Mouse (Mus musculus): ENCODE data around the gene Adh1. TPM values are rescaled to one million over a fixed set of nuclear protein-coding genes. Genes with fewer than 3 reads are reported as not detected.

Adh1 gene
- polyA plus RNA-seq, 1 experiment from 2014 or later = 1.4 TPM

GRCm38 (mm10) chr3:138241371-138241770 lies 19.4 kb upstream of the Adh1 start:
- Histone ChIP-seq H3K9ac (no peak overlapping the region), H3K36me3 (no peaks in the 10 kb centered on the region), H3K9me3 (replicated peaks) (no peaks in the 10 kb centered on the region), H3K4me3 (no peak overlapping the region), H3K4me2 (no peak overlapping the region), H3K27me3 (replicated peaks) (no peaks in the 10 kb centered on the region), H3K4me1 (replicated peaks) (no peaks in the 10 kb centered on the region), H3K27ac (ENCODE audit: poor library complexity, severe bottlenecking) (no peak overlapping the region)
- WGBS = 44% methylated on average over 6 of the region's 6 CpGs
- ATAC-seq (ENCODE audit: insufficient number of reproducible peaks, low FRiP score) = no peak

DNA sequence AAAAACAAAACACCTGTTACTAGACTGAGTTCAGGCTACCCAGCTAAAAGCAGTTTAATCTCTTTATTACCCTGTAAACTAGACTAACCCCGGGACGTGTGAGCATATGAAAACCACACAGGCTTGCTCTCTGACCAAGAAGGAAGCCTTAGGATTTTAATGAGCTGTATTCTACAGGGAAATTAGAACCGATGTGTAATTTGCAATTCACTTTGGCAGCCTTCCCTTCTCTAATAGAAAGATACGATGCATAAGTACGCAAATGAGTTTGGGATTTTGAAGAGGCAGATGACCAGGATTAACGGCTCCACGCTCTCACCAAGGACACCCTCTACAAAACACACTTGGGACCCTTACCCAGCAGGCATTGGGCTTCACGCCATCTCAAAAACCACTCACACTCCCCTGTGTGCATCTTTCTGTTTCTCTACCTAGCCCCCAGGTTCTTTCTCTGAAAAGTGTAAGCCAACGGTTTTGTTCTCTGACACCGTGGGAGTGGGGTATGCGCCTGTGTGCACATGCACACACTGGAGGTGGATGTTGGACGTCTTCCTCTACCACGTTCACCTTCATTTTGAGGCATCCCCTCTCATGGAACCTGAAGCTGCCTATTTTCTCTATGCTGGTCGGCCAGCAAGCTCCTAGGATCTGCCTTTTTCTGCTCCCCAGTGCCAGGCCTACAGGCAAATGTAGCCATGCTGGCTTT lies 18.6 kb upstream of the Adh1 start:
- H3K36me3 ChIP-seq = no peaks in the 10 kb centered on the region
- no peaks in the 10 kb centered on the region for H3K27me3 ChIP-seq (replicated peaks)
- no peak overlapping the region for H3K9ac ChIP-seq
- WGBS = 87% methylated on average over 14 of the region's 14 CpGs
- H3K9me3 ChIP-seq (replicated peaks) = no peaks in the 10 kb centered on the region
- no peak overlapping the region for H3K27ac ChIP-seq (ENCODE audit: poor library complexity, severe bottlenecking)
- H3K4me2 ChIP-seq = no peak overlapping the region
- H3K4me3 ChIP-seq = no peak overlapping the region
- ATAC-seq (ENCODE audit: insufficient number of reproducible peaks, low FRiP score) = no peak
- H3K4me1 ChIP-seq (replicated peaks) = no peaks in the 10 kb centered on the region

DNA sequence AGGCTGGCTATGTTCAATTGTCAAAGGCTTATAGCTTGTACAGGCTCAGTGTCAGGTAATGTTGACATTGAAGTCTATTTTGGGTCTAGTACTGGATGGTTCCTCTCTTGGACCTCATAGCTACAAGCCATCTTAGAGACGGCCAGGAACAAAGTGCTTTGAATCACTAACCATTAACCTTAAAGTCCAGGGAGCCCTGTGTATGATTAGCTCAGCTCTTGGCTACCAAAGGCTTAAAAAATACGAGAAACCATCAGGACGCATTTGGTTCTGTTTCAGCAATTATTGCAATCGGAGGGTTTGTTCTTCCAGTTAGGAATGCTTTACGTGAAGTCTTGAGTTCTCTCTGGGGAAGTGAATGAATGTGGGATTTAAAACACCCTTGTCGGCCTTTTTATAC lies 17.9 kb upstream of the Adh1 start:
- Histone ChIP-seq H3K4me1 (replicated peaks) (no peaks in the 10 kb centered on the region), H3K4me3 (no peak overlapping the region), H3K36me3 (no peaks in the 10 kb centered on the region), H3K9me3 (replicated peaks) (no peaks in the 10 kb centered on the region), H3K4me2 (no peak overlapping the region), H3K27ac (ENCODE audit: poor library complexity, severe bottlenecking) (no peak overlapping the region), H3K9ac (no peak overlapping the region), H3K27me3 (replicated peaks) (no peaks in the 10 kb centered on the region)
- 84% methylated on average over 6 of the region's 6 CpGs for WGBS
- no peak for ATAC-seq (ENCODE audit: insufficient number of reproducible peaks, low FRiP score)

DNA sequence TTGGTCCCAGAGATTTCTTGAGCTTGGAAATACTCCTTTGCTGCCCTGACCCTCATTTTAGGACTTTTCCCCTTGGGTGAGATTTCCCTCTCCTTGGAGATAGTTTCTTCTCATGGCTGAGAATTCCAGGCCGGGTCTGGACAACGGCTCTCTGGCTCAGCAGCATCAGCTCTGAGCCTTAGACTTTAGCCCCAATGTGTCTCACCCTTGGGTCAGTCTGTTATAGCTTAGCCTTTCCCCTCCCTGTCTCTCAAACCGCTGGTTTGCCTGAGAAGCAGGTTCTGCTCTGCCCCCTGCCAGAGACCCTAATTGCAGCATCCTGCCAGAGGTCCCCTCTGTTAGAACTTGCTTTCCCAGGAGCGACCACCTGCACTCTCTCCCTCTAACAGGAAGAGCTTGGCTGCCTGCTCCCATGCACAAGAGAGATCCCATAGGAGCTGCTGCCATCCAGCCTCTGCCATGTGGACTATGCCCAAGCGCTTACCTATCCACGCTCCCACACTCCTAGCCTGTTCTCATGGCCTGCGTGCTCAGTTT lies 16.4 kb upstream of the Adh1 start:
- no peak overlapping the region for H3K9ac ChIP-seq
- WGBS = 75% methylated on average over 7 of the region's 7 CpGs
- H3K36me3 ChIP-seq = no peaks in the 10 kb centered on the region
- no peak overlapping the region for H3K4me2 ChIP-seq
- ATAC-seq (ENCODE audit: insufficient number of reproducible peaks, low FRiP score) = no peak
- H3K9me3 ChIP-seq (replicated peaks) = no peaks in the 10 kb centered on the region
- H3K27me3 ChIP-seq (replicated peaks) = no peaks in the 10 kb centered on the region
- H3K4me1 ChIP-seq (replicated peaks) = no peaks in the 10 kb centered on the region
- no peak overlapping the region for H3K27ac ChIP-seq (ENCODE audit: poor library complexity, severe bottlenecking)
- no peak overlapping the region for H3K4me3 ChIP-seq

DNA sequence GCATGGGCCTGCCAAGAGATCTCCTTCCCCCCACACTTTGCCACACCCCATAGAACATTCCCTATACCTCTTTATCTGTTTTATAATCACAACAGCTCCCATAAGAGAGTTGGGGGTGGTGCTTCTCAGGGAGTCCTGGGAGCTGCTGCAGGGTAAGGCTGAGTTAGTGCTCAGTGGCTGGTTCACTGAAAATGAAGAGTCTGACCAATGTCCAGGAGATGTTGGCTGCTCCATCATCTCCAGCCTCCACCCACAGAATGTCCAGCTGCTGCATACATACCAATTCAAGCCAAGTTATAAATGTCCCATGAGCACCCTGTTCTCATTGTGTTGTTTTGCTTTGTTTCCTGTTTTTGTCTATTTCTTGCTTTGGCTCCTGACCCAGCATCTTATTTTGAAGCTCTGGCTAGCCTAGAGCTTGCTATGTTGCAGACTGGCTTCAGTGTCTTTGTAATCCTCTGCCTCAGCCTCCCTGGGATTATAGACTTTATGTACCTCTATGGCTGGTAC lies 14.2 kb upstream of the Adh1 start:
- H3K9me3 ChIP-seq (replicated peaks) = no peaks in the 10 kb centered on the region
- H3K36me3 ChIP-seq = no peaks in the 10 kb centered on the region
- no peak overlapping the region for H3K9ac ChIP-seq
- no peak overlapping the region for H3K4me3 ChIP-seq
- no peak overlapping the region for H3K4me2 ChIP-seq
- no peak for ATAC-seq (ENCODE audit: insufficient number of reproducible peaks, low FRiP score)
- H3K4me1 ChIP-seq (replicated peaks) = no peaks in the 10 kb centered on the region
- no peak overlapping the region for H3K27ac ChIP-seq (ENCODE audit: poor library complexity, severe bottlenecking)
- H3K27me3 ChIP-seq (replicated peaks) = no peaks in the 10 kb centered on the region

DNA sequence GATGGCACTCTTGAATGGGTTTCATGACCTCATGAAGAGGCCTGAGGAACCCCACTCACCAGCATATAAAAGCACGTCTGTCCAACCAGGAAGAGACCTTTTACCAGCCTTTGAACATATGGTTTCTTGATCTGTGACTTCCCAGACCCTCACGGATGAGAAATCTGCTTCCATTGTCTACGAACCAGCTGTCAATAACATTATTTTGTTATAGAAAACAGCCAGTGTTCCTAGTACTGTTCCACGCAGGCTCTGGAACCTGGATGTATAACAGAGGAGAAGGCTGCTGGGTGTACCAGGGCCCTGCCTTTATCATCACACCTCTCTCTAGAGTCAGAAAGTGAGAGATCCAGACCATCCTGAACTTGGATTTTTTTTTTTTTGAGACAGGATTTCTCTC lies 13.6 kb upstream of the Adh1 start:
- Histone ChIP-seq H3K4me3 (no peak overlapping the region), H3K9ac (no peak overlapping the region), H3K4me1 (replicated peaks) (no peaks in the 10 kb centered on the region), H3K36me3 (no peaks in the 10 kb centered on the region), H3K4me2 (no peak overlapping the region), H3K9me3 (replicated peaks) (no peaks in the 10 kb centered on the region), H3K27ac (ENCODE audit: poor library complexity, severe bottlenecking) (no peak overlapping the region), H3K27me3 (replicated peaks) (no peaks in the 10 kb centered on the region)
- no peak for ATAC-seq (ENCODE audit: insufficient number of reproducible peaks, low FRiP score)
- WGBS = 79% methylated on average over 4 of the region's 4 CpGs

- Histone ChIP-seq H3K4me1 (replicated peaks) (no peaks in the 10 kb centered on the region), H3K9me3 (replicated peaks) (no peaks in the 10 kb centered on the region), H3K27ac (ENCODE audit: poor library complexity, severe bottlenecking) (no peak overlapping the region), H3K9ac (no peak overlapping the region), H3K36me3 (no peaks in the 10 kb centered on the region), H3K4me3 (no peak overlapping the region), H3K27me3 (replicated peaks) (no peaks in the 10 kb centered on the region), H3K4me2 (no peak overlapping the region)
- 76% methylated on average over 7 of the region's 7 CpGs for WGBS
- ATAC-seq (ENCODE audit: insufficient number of reproducible peaks, low FRiP score) = no peak
Measured at GRCm38 (mm10) chr3:138248011-138248410, 12.8 kb upstream of the Adh1 start.

GRCm38 (mm10) chr3:138248746-138249145 lies 12.0 kb upstream of the Adh1 start:
- H3K4me1 ChIP-seq (replicated peaks) = no peaks in the 10 kb centered on the region
- WGBS = 87% methylated on average over 8 of the region's 8 CpGs

DNA sequence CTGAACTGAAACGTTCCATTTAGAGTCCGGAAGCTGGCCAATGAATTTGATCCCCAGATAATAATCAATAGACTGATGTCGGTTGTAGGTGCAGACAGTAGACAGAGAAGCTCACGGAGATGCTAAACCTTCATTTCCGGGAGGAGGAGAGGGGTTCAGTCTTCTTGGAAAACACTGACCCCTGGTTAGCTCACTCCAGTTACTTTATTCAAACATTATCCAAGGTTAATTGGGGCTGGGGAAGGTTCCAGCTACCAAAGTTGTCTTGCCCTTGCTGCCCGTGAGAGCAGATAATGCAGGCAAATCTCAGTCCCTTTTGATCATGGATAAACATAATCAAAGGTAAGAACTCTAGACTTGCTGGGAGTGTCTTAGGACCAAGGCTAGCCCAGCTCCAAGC lies 9.6 kb upstream of the Adh1 start:
- Histone ChIP-seq H3K9me3 (replicated peaks) (no peaks in the 10 kb centered on the region), H3K4me2 (no peak overlapping the region), H3K4me1 (replicated peaks) (0 out of 2 replicates have a peak, but pooled peaks cover 3% of the 10 kb centered on the region), H3K4me3 (no peak overlapping the region), H3K36me3 (no peaks in the 10 kb centered on the region), H3K27me3 (replicated peaks) (no peaks in the 10 kb centered on the region), H3K27ac (ENCODE audit: poor library complexity, severe bottlenecking) (no peak overlapping the region), H3K9ac (no peak overlapping the region)
- ATAC-seq (ENCODE audit: insufficient number of reproducible peaks, low FRiP score) = no peak
- 80% methylated on average over 6 of the region's 6 CpGs for WGBS

More at GRCm38 (mm10) chr3:138248746-138249145, 12.0 kb upstream of the Adh1 start:
- Histone ChIP-seq H3K9me3 (replicated peaks) (no peaks in the 10 kb centered on the region), H3K27me3 (replicated peaks) (no peaks in the 10 kb centered on the region), H3K36me3 (no peaks in the 10 kb centered on the region), H3K9ac (no peak overlapping the region), H3K27ac (ENCODE audit: poor library complexity, severe bottlenecking) (no peak overlapping the region), H3K4me3 (no peak overlapping the region), H3K4me2 (no peak overlapping the region)
- ATAC-seq (ENCODE audit: insufficient number of reproducible peaks, low FRiP score) = no peak

- Histone ChIP-seq H3K4me1 (replicated peaks) (0 out of 2 replicates have a peak, but pooled peaks cover 3% of the 10 kb centered on the region), H3K36me3 (no peaks in the 10 kb centered on the region), H3K27ac (ENCODE audit: poor library complexity, severe bottlenecking) (no peak overlapping the region), H3K4me2 (no peak overlapping the region), H3K9ac (no peak overlapping the region), H3K9me3 (replicated peaks) (no peaks in the 10 kb centered on the region), H3K27me3 (replicated peaks) (no peaks in the 10 kb centered on the region), H3K4me3 (no peak overlapping the region)
- no peak for ATAC-seq (ENCODE audit: insufficient number of reproducible peaks, low FRiP score)
- WGBS = 57% methylated on average over 5 of the region's 5 CpGs
Measured at GRCm38 (mm10) chr3:138254205-138254604, 6.6 kb upstream of the Adh1 start.

DNA sequence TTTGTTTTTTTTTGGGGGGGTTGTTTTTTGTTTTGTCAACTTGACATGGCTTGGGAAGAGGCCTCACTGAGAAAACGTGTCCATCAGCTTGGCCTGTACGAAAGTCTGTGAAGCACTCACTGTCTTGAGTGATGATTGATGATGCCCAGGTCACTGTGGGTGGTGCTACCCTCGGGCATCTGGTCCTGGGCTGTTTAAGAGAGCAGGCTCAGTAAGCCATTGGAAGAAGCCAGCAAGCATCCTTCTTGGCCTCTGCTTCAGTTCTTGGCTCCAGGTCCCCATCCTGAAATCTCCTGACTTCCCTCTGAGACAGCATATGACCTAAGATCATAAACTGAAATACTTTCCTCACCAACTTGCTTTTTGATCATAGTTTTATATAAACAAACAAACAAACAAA lies 5.4 kb upstream of the Adh1 start:
- H3K27me3 ChIP-seq (replicated peaks) = no peaks in the 10 kb centered on the region
- no peak overlapping the region for H3K4me3 ChIP-seq
- H3K36me3 ChIP-seq = no peaks in the 10 kb centered on the region
- H3K9ac ChIP-seq = no peak overlapping the region
- H3K27ac ChIP-seq (ENCODE audit: poor library complexity, severe bottlenecking) = no peak overlapping the region
- ATAC-seq (ENCODE audit: insufficient number of reproducible peaks, low FRiP score) = no peak
- H3K9me3 ChIP-seq (replicated peaks) = no peaks in the 10 kb centered on the region
- no peak overlapping the region for H3K4me2 ChIP-seq
- 0 out of 2 replicates have a peak, but pooled peaks cover 3% of the 10 kb centered on the region for H3K4me1 ChIP-seq (replicated peaks)
- 31% methylated on average over 3 of the region's 3 CpGs for WGBS
